Mouse (Mus musculus) CD4-positive, CD25-positive, alpha-beta regulatory T cell, adult 4 months (primary cell): ENCODE results near the gene Syt13. TPM values are rescaled to one million over a fixed set of nuclear protein-coding genes. Genes with fewer than 3 reads are reported as not detected.

Experiments used
- ATAC-seq: one replicate; pipeline ENCODE4 v1.8.0; 2017
- polyA plus RNA-seq, 2 experiments: library from polyadenylated mRNA; unstranded; fragments of 100-300 nt; shearing (Covaris generic); gene quantifications; one replicate each; pipeline ENCODE4 v1.2.1; 2017

Gene Syt13
- polyA plus RNA-seq, 2 experiments from 2014 or later, result not detected

- no peak for ATAC-seq
Observed at GRCm38 (mm10) chr2:92967032-92967838, 52.3 kb downstream of the Syt13 start.

- no peak for ATAC-seq
Observed at GRCm38 (mm10) chr2:92967839-92968166, 52.9 kb downstream of the Syt13 start.

DNA sequence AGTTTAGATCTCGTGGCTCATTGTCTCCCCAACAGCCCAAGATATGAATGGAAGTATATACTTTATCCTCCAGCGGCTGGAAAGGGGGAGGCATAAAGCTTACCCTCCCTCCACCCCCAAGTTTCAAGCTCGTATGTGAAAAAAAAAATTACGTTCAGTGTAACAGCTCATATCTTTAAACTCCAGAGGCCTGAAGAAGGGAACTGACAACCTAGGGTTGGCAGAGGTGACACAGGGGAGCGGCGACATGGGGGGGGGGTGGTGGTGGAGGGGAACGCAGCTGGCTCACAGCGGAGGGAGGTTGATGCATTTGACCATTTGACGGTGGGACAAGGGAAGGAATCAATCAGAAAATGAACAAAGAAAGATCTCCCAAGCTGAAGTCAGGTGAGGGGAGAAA, 56.2 kb downstream of the Syt13 start:
- ATAC-seq, result no peak

- ATAC-seq, result no peak
Observed at GRCm38 (mm10) chr2:92971536-92971935, 56.6 kb downstream of the Syt13 start.

GRCm38 (mm10) chr2:92972071-92972470, 57.2 kb downstream of the Syt13 start:
- no peak for ATAC-seq

DNA sequence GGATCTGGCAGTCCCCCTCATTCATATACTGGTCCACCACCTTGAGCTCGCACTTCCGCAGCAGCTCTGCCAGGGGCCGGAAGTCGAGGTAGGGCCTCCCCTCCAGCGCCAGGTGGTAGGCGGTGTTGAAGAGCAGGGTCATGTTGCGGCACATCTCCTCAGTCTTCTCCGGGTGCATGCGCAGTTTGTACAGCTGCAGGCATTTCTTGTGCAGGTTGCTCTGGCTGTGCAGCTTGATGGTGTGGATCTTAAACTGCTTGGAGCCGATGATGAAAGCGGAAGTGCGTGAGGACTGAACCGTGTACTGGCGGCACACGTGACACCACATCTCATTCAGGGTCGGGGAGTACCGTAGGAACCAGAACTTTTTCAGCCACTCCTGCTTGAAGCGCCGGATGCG, 58.7 kb downstream of the Syt13 start:
- no peak for ATAC-seq

GRCm38 (mm10) chr2:92975031-92975790, 60.3 kb downstream of the Syt13 start:
- no peak for ATAC-seq

GRCm38 (mm10) chr2:92980165-92980564, 65.3 kb downstream of the Syt13 start:
- ATAC-seq, result no peak

- no peak for ATAC-seq
Observed at GRCm38 (mm10) chr2:92982591-92983272, 67.8 kb downstream of the Syt13 start.

- no peak for ATAC-seq
Observed at GRCm38 (mm10) chr2:92983273-92983620, 68.3 kb downstream of the Syt13 start.

DNA sequence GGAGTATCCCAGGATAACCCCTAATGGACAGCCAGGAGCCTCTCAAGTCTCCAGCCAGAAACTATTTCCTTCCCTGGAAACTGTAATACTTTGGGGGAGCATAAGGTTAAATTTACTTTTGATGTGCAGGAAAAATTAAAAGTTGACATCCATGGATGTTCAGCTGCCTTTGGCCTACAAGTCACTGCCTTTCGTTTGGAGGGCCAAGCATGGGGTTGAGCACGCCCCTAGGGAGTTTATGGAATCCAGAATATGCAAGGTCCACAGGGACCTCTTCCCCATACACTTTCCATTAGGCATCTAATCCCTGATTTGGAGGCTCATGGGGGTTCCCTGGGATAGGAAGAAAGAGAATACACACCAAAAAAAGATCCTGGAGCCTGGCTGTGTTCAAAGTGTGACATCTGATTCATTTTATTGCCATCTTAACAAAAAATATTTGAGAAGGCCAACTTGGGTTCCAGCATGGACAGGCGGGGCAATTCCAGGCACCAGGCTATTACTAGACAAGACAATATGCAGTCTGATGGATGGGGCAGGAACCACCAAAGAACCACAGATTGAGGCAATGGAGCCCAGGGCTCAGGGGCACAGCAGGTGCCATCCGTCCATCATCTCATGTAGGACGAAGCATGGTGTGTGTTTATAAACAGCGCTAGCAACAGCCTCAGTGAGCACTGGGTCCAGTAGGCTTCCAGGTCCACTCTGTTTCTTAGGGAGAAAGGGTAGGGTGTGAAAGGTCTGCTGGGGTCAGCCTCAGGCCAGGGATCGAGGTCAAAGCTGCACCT, 69.6 kb downstream of the Syt13 start:
- no peak for ATAC-seq

DNA sequence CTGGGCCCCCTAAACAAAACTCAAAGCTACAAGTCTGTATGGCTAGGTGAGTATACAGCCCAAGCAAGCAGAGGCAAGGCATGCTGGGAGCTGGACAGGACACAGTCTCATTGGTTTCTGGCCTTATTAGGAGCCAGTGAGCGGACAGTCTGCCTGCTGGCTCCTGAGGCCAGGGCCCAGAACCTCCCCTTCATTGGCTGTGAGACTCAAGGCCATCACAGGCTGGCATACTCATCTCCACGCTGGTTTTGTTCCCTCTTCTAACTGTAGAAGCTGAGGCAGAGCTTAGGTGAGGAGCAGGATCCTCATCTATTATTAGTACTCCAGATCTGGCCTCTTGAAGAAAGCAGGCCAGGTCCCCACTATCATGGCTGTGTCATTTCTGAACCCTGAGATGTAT, 70.3 kb downstream of the Syt13 start:
- ATAC-seq, result no peak

- no peak for ATAC-seq
Observed at GRCm38 (mm10) chr2:92985600-92985999, 70.7 kb downstream of the Syt13 start.

DNA sequence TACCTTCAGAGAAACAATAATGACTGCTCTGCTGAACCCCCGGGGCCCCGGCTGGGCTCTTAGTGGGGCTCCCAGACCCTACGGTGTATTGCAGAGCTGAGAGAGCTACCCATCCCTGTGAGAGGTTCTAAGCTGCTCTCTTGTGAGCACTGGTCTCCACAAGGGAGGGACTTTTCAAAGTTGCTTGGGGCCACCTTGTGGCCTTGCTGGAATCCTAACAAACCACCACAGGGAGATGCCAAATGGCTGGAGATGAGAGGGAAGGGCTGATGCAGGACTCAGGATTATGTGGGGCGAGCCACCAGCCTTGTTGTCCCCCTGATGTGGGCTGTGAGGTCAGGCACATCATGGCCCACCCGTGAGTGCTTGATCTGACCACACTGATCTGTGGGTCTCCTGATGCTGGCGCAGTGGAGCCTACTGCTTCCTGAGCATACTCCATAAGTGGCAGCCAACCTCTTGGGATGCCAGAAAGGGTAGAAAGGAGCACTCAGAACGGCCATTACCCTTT, 72.3 kb downstream of the Syt13 start:
- no peak for ATAC-seq

DNA sequence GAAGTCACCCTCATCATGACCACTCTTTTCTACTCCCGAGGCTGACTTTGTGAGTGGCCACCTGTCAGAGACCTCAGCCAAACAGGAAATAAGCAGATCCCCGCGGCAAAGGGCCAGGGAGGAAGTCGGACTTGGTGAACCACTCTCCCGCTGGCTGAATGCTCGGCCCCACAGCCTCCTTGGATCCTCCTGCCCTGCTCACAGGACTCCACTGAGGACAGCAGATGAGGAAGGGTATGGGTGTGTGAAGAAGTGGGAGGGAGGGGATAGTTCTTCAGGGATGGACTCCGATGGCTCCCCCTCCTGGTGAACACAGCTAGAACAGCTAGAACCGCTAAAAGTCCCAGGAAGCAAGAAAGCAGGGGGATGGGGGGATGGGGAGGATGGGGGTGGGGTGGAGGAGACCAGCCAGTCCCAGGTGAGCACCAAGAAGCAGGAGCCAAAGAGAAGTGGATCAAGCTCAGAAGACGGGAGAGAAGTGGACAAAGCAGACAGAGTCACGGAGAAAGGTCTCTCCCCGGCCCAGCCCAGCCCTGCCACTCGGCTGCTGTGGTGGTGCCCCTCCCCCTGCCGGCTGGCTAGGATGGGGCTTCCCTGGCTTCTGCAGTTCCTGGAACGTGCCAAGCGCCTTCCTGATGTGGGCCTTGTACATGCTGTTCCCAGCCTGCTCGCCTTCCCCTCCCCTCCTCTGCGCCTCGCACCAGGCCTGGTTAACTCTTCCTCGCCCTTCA, 73.2 kb downstream of the Syt13 start:
- no peak for ATAC-seq

GRCm38 (mm10) chr2:92989593-92989992, 74.7 kb downstream of the Syt13 start:
- no peak for ATAC-seq

DNA sequence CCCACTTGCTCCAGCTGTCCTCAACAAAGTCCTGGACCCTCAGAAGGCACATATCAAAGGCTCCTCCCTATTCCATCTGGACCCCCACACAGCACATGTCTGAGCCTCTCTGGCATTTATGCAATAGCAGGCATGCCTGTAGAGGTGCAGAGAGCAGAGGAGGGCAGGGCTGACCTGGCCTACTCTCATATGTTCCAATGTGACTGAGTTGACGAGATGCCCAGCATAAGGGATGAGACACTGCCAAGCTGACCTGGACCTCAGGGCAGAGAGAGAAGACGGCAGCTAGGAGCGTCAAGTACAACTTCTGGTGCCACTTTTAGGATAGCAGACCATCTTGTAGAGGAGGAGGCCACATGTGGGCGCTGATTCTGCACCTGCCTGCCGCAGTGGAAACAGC, 77.1 kb downstream of the Syt13 start:
- ATAC-seq, result no peak

DNA sequence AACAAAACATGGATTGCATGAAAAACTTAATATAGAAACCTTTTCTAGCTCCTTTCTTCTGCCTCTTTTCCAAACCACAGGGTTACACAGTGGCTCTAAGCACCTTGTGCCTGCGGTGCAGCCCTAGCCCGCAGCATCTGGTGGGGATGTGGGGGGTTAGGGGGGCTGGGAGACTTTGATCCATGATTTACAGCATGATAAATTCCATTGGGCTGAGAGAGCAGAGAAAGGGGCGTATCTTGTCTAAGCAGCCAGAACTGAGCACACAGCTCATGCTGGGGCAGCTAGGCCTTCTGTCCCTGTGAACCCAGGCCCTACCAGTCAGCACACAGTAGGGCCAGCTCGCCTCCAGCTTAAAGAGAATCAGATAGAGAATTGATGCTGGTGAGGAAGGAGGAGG, 90.1 kb downstream of the Syt13 start:
- ATAC-seq, result no peak
